Mouse (Mus musculus): Measurements from ENCODE around the gene Tor1b.

Tor1b gene

DNA sequence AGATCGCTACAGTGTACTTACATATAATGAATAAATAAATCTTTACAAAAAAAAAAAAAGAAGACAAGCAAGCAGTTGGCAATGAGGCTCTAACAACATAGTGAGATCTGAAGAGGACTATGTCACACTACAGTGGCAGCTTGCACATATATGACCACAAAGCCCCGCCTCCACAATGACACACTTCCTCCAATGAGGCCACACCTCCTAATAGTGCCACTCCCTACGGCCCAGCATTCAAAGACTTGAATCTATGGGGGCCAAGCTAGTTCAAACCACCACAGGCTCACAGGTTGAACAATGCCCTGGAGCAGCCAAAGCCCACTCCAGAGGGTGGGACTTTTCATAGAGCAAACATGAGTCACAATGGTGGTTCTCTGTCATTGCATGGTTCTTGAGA is 20.8 kb upstream of the Tor1b start:
- DNase-seq (ENCODE audit: low read depth), result no peak

DNA sequence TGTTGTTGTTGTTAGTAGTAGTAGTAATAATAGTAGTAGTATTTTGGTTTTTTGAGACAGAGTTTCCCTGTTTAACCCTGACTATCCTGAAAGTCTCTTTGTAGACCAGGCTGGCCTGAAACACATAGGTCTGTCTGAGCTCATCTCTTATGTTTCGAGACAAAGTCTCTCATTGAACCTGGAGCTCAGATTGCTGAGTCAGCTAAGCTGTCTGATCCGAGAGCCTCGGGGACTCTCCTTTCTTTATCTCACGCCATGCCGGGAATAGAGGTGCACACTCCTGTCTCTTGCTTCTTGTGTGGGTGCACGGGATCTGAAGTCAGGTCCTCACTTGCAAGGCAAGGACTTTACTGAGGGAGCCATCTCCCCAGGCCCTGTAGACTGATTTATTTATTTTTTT is 19.7 kb upstream of the Tor1b start:
- DNase-seq (ENCODE audit: low read depth), result no peak

DNA sequence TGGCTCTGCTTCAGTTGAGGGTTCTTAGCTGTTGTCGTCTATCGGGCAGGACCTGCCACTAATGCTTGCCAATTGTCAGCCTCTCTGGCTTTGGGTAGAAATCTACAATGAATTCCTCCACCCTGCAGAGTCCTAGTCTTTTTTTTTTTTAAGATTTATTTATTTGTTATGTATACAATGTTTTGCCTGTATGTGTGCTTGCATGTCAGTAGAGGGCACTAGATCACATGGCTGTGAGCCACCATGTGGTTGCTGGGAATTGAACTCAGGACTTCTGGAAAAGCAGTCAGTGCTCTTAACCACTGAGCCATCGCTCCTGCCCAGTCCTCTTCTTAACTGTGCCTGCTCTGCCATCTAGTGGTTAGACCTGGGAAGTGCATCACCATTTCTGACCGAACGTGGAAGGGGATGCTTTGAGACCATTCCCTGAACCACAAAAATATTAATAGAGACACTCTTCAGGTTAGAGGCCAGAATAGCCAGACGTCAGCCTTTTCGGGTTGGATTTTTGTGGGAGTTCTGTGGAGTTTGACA is 18.8 kb upstream of the Tor1b start:
- peak; percentile 90 for DNase-seq (ENCODE audit: low read depth)

DNA sequence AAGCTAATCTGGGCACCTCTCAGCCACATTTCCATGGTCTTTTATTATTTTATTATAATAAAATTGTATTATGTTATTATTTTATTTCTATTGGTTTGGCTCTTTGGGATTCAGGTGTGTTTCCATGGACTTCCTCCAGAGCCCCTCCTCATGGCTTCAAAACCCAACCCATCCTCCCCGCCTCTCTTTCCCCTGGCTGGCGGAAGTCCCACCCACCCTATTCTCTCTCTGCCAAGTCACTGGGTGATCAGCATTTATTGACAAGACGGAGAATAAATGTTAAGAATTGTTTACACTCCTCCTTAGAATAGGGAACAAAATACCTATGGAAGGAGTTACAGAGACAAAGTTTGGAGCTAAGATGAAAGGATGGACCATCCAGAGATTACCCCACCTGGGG is 16.0 kb upstream of the Tor1b start:
- DNase-seq (ENCODE audit: low read depth), result no peak

DNA sequence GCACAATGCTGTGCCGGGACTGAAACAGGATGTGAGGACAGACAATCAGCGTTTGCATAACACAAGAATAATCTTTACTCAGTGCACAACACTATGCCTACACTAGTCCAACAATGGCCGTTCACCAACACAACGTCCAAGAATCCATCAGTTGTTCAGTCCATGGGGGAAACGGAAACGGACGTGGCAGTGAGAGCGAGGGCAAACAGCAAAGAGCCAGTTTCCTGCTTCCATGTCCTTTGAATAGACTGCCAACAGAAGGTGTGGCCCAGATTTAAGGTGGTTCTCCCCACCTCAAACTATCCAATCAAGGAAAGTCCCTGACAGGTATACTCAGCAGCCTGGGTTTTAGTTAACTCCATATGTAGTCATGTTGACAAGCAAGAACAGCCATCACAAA is 15.0 kb upstream of the Tor1b start:
- DNase-seq (ENCODE audit: low read depth), result no peak

DNA sequence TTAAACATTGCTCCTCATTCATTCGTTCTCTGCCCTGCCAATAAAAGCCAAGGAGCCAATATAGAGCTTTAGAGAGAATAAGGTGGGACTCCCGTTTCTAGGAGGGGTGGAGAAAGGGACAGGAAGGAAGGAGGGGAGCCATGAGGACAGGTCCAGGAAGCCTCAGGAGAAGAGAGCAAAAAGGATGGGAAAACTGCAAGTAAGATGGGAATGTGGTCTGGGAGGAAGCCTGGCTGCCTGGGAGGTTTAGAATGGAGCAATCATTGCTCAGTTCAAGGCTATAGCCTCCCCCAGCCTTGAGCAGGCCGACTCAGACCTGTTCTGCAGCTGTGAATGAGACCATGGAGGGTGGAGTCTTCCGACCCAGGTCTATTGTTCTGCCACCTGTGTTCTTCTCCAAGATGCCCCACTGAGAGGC is 14.2 kb upstream of the Tor1b start:
- DNase-seq (ENCODE audit: low read depth), result peak; percentile 45

DNA sequence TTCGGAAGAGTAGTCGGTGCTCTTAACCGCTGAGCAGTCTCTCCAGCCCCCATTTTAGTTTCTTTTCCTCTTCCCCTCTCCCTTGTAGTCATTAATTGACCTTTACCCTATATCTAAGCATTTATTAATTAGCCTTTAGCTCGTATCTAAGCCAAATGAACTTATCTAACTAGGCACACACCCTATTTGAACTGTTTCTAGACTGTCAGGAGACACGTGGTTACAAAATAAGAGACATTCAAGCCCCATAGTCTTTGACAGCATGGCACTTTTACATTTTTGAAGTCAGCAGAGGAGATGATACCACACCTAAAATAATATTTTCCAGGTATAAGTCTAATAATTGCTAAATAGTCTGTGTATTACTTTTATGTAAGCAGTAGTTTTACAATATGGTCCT is 11.2 kb upstream of the Tor1b start:
- DNase-seq (ENCODE audit: low read depth), result no peak

DNA sequence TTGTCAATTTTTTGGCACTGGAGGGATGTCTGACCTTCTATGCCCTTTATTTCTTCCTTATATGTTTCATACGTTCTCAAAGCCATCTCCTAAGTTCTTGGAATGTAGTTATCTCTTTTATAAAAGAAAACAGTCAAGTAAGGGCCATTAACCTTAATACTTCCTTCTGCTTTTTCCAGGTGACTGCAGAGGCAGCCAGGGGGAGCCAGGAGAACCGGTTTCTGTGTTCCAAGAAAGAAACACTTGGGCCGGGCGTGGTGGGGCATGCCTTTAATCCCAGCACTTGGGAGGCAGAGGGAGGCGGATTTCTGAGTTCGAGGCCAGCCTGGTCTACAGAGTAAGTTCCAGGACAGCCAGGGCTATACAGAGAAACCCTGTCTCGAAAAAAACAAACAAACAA is 10.6 kb upstream of the Tor1b start:
- DNase-seq (ENCODE audit: low read depth), result peak; percentile 35

- DNase-seq (ENCODE audit: low read depth), result peak; percentile 87
Measured at GRCm38 (mm10) chr2:30942603-30943011, 10.2 kb upstream of the Tor1b start.

DNA sequence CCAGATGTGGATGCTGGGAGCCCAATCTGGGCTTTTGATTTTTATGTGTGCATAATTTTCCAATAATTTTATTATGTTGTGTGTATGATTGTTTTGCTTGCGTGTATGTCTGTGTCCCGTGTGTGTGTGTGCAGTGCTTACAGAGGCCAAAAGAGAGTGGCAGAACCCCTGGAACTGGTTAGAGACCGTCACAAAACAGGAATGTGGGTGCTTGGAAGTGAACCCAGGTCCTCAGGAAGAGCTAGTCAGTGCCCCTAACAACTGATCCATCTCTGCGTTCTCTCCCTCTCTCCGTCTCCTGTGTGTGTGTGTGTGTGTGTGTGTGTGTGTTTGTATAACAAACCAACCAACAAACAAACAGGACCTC is 319 bp upstream of the Tor1b start:
- no peak for DNase-seq (ENCODE audit: low read depth)

DNA sequence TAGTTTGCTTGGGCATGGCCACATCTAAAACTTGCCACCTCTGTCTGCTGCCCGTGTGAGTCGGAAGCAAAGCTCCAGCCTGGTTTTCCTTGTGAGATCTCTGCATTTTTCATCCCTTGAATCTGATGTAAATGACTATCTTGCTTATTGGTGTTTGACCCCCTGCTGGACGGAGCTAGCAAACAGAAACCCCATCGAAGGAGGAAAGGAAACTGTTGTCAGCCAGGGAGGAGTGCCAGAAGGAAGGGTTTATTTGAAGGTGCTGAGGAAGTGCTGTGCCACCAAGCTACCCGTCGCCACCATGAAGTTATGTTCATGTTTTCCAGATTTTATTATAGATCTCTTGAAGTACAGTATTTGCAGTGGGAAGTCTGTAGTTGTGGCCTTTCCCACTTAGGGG is 2.0 kb downstream of the Tor1b start:
- peak; percentile 36 for DNase-seq (ENCODE audit: low read depth)

DNA sequence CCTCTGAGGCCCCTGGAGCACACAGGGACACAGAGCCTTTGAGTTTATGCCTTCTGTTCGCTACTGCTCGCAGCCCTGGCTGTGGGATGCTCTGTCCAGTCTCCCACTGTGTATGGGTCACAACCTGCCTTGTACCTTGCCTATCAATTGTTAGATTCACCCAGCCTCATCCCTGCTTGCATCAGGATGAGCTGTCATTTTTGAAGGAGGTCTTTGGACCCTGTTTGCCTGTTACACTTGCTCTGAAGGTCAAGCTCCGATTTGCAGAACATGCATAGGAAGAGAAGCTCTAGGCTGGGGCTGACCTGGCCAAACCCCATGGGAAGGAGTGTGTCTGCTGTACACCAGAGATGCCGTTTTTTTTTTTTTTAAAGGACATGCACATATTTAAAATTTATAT is 4.8 kb downstream of the Tor1b start:
- DNase-seq (ENCODE audit: low read depth), result no peak

GRCm38 (mm10) chr2:30958726-30959125 is 6.0 kb downstream of the Tor1b start:
- no peak for DNase-seq (ENCODE audit: low read depth)

DNA sequence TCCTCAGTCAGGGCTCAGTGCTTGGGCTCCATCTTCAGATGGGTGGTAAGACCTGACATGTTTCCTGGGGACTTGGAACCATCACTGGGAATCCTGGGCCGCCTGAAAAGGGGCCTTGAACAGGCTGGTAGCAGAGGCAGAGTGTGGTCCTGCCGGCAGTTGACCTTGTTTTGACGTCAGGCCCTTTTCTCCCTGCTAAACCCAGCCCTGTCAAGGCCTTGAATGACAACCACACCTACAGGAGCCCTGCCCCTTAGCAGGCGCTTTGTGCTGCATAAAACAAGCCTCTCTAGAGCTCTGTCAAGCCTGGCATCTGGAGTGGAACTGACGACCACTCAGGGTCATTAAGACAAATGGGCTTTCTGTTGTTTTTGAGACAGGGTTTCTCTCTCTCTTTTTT is 7.1 kb downstream of the Tor1b start:
- no peak for DNase-seq (ENCODE audit: low read depth)

DNA sequence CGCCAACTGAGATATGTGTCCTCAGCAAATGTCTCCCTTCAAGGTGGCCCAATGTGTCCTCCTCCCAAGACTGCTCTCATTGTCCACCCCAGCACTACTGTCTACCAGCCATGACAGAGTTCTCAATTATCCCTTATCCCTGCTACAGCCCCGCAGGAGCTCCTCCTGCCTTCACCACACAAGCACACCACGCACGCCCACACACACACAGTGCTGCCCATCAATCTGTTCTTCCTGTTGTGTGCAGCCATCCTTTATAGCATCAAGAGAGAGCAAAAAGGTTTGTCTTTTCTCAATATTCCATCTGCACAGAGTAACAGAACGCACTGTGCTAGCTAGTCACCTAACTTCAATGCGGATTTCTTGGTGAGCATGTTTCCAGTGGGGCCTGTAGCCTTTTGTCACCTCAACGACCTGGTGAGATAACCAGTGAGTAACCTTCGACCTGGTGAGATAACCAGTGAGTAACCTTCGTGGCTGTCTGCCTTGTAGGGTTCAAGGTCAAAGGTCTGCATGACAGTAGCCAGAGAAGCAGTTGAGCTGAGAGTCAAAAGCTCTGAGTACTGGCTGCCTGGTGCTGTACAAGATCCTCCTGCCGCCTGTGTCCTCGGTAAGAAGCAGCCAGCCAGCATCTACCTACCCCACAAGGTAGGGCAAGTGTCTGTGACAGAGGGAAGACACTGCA is 10.0 kb downstream of the Tor1b start:
- DNase-seq (ENCODE audit: low read depth), result no peak

DNA sequence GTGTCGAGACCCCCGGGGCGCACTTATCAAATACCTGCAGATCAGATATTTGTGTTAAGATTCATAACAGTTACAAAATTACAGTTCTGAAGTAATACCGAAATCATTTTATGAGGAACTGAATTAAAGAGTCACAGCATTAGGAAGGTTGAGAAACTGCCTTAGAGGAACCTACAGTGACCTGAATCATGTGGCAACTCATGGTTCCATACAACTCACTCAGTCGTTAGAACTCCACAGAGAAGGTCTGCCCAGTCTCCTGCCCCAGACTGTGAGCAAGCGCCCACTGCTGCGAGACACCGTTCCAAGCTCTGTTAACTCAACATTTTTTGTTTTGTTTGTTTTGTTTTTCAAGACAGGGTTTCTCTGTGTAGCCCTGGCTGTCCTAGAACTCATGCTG is 12.9 kb downstream of the Tor1b start:
- no peak for DNase-seq (ENCODE audit: low read depth)

GRCm38 (mm10) chr2:30966826-30967225 is 14.1 kb downstream of the Tor1b start:
- DNase-seq (ENCODE audit: low read depth), result peak; percentile 14

- peak; percentile 93 for DNase-seq (ENCODE audit: low read depth)
Measured at GRCm38 (mm10) chr2:30967352-30968327, 14.9 kb downstream of the Tor1b start, which contains the start of gene Tor1a. TSS of gene Tor1a (minus strand) at chr2:30967933.

DNA sequence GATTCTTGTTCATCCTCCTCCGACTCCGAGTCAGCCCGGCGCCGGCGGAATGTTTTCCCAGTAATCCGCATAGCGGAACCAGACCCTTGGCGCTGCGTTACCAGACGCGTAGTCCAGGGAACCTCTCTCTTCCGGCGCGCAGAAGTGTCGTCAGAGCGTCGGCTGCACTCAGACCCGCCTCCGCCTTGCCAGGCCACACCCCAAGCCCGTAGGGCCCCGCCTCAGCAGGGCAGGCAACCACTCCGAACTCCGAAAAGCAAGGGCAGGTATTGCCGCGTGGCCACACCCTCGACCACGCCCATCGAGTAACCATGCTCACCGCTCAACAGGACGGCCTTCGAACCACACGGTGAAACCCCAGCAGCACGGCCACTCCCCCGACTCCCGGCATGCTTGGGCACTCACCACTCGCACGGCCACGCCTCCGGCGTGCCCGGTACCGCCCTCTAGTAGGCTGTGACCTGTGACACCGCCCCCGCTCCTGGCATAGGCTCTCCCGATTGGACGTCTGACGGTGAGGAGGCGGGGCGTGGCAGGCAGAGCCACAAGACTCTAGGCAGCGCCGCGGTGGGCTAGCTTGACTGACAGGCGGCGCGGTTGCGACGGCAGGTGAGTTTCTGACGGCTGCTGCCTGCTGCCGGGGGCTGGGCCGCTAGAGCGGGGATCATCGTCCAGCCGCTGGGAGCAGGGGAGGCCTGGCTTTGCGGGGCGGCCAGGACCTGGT is 29.2 kb downstream of the Tor1b start, which contains the start of the genes BC005624 and Usp20:
Gene BC005624, minus strand, starts transcription at position 412 of the 724 bp plus-strand sequence.
Gene Usp20, plus strand, starts transcription at position 490 of the 724 bp plus-strand sequence.
- DNase-seq (ENCODE audit: low read depth), result peak; percentile 100

GRCm38 (mm10) chr2:30983024-30983423 is 30.3 kb downstream of the Tor1b start:
- DNase-seq (ENCODE audit: low read depth), result no peak

DNA sequence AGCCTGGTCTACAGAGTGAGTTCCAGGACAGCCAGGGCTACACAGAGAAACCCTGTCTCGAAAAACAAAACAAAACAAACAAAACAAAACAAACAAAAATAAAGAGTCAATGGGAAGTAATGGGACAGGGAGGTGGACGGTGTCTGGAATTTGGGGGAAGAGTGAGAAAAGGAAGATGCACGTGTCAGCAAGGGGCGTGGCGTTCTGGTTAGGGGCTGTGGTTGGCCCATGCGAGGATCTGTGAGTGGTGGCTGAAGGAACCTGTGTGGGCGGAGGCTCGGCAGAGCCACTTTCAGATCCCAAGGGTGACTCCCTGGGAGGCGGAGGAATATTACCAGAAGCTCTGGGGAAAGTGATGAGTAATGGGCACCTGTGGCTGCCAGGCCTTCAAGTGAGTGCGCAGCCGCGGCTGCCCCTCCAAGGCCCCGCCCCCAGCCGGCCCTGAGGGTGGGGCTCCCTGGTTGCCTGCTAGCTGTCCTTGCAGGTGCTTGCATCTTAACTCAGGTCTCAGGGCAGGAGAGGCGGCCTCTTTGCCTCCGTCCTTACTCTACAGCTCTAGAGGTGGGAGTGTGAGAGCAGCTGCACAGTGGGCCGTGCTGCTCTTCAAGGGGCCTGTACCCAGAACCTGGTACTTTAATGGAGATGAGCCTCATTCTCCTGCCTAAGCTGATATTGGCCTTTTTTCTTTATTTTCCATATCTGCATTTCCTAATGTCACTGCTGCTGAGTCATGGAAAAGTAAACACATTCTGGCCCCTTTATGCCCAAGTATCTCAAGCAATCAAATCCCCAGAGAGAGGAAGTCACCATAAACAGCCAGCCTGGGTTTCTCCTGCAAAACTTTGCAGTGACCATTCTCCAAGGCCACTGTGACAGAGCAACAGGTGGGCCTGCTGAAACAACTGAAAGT is 32.6 kb downstream of the Tor1b start:
- DNase-seq (ENCODE audit: low read depth), result peak; percentile 82
